Mouse (Mus musculus) embryonic facial prominence, embryonic 15.5 days (tissue): ENCODE results near the gene Ctnnb1. TPM values are rescaled to one million over a fixed set of nuclear protein-coding genes. Genes with fewer than 3 reads are reported as not detected.

Source experiments
- ATAC-seq: fragments of 200-750 bp; cut with Nextera tagmentation; 2 replicates; pipeline ENCODE4 v1.8.0; 2017; ENCODE audit warnings: low read depth, moderate TSS enrichment; ENCODE audit not compliant: insufficient number of reproducible peaks, low FRiP score, low TSS enrichment
- H3K27ac ChIP-seq: fragments of 300-500 bp; sonication (generic); replicated peaks from 2 replicates; pipeline ENCODE4 v1.5.1; 2015; ENCODE audit warnings: mild to moderate bottlenecking, inconsistent platforms
- H3K27me3 ChIP-seq: fragments of 300-500 bp; sonication (generic); 2 replicates; pipeline ENCODE4 v1.6.1; 2015; ENCODE audit warnings: inconsistent platforms
- H3K36me3 ChIP-seq: fragments of 300-500 bp; sonication (generic); 2 replicates; pipeline ENCODE4 v1.6.1; 2015; ENCODE audit warnings: mild to moderate bottlenecking, inconsistent platforms
- H3K4me1 ChIP-seq: fragments of 300-500 bp; sonication (generic); 2 replicates; pipeline ENCODE4 v1.6.1; 2015; ENCODE audit warnings: inconsistent platforms
- H3K4me2 ChIP-seq: fragments of 300-500 bp; sonication (generic); replicated peaks from 2 replicates; pipeline ENCODE4 v1.6.1; 2015; ENCODE audit warnings: mild to moderate bottlenecking, inconsistent platforms
- H3K4me3 ChIP-seq: fragments of 300-500 bp; sonication (generic); replicated peaks from 2 replicates; pipeline ENCODE4 v1.5.1; 2015; ENCODE audit warnings: mild to moderate bottlenecking, inconsistent platforms
- H3K9ac ChIP-seq: fragments of 300-500 bp; sonication (generic); 2 replicates; pipeline ENCODE4 v1.6.1; 2015; ENCODE audit warnings: inconsistent platforms
- H3K9me3 ChIP-seq: fragments of 300-500 bp; sonication (generic); replicated peaks from 2 replicates; pipeline ENCODE4 v1.6.1; 2016; ENCODE audit warnings: inconsistent platforms
- WGBS: fragments of 180-500 bp; shearing (Covaris S2); methylation state at CpG from one replicate; pipeline ENCODE4 v1.1.7; 2015; 5-methylcytosine and 5-hydroxymethylcytosine counted together
- polyA plus RNA-seq: library from polyadenylated mRNA; unstranded; fragments of >200 nt; fragmentation: Nextera tagmentation; extraction: Ambion mirVana; gene quantifications from 2 replicates; pipeline ENCODE4 v1.2.1, GENCODE M21; 2015

Ctnnb1 gene
- polyA plus RNA-seq = 614 and 657 TPM in 2 replicates

DNA sequence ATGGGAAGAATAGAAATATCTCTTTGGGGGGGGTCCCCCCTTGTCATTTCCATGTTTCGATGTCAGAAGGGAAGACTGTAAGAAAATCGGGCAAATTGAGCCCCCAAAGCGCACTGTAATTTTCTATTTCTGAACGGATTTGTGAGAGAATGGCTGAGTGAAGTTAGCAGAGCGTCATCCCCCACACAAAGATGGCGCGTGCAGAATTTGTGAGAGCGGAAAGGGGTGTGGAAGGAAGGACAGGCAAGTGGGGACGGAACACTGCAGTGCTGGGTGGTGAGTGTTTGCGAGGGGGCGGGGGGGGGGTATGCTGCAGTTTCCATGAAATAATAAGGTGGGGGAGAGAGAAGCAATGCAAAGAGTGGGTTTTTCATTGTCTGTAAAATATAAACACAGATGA lies at the start of gene Ctnnb1:
Gene Ctnnb1, plus strand, starts transcription at position 136 of the 400 bp plus-strand sequence.
- no peak within 1 kb of the TSS for H3K4me3 ChIP-seq
- no peak within 1 kb of the TSS for H3K27ac ChIP-seq
- no peaks in the 10 kb centered on the region for H3K36me3 ChIP-seq
- H3K27me3 ChIP-seq = no peaks in the 10 kb centered on the region
- H3K9me3 ChIP-seq = no peaks in the 10 kb centered on the region
- no peak within 1 kb of the TSS for H3K9ac ChIP-seq
- no peak within 1 kb of the TSS for H3K4me2 ChIP-seq
- H3K4me1 ChIP-seq = 0 out of 2 replicates have a peak, but pooled peaks cover 6% of the 10 kb centered on the region
- no peak for ATAC-seq
- WGBS = 71% methylated on average over 11 of the region's 11 CpGs

DNA sequence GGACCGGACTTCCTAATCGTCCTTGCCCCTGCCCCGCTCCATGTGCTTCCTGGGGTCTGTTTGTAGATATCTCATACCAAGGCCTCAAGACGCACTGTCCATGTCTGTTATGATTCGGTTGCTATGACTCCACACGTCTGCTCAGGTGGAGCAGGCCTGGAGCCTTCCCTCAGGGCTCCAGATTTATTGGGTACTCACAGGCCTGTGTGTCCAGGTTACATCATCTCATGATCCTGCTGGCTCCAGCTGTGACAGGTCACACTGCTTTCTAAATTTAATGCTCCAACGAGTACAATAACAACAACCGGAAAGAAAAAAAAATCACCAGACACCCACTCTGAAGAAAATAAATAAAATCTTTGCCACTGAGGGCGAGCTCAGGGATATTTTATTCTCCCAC lies 48.7 kb upstream of the Ctnnb1 start:
- no peaks in the 10 kb centered on the region for H3K9me3 ChIP-seq
- peaks cover 19% of the 10 kb centered on the region for H3K4me1 ChIP-seq
- no peaks in the 10 kb centered on the region for H3K36me3 ChIP-seq
- H3K4me3 ChIP-seq = no peak overlapping the region
- no peak overlapping the region for H3K9ac ChIP-seq
- H3K27ac ChIP-seq = no peak overlapping the region
- H3K4me2 ChIP-seq = no peak overlapping the region
- no peaks in the 10 kb centered on the region for H3K27me3 ChIP-seq
- 70% methylated on average over 9 of the region's 9 CpGs for WGBS
- ATAC-seq = no peak

DNA sequence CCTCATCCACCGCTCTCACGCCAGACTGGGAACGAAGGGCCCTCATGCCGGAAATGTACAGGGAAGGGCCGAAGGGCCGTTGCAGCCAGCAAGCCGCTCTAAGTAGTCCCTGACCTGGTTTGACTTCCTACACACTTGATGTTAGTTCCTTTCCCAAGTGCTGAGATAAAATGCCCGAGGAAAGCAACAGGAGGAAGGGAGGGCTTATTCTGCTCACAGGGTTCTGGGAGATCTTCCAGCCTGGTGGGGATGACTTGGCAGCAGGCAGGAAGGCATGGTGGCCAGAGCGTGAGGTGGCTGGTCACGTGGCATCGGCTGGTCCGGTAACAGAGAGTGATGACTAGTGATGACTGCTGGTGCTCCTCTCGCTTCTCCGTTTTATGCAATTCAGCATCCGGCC lies 47.9 kb upstream of the Ctnnb1 start:
- 90% methylated on average over 15 of the region's 15 CpGs for WGBS
- H3K4me3 ChIP-seq = no peak overlapping the region

DNA sequence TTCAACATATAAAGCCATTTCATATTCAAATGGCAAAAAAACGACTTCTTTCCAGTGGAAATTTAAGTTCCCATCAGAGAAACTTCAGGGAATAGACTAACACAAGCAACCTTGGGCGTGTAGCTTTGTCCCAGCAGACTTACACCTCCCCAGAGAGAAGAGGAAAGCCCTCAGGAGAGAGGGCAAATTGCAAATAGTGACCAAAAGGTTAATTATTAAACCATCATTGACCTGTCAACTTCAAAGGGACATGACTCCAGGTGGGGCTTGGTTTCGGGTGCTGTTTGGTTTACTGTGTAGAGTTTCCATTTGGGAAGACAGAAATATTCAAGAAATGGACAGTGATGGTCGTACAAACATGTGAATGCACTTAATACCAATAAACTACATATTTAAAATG lies 47.2 kb upstream of the Ctnnb1 start:
- Histone ChIP-seq H3K36me3 (no peaks in the 10 kb centered on the region), H3K9ac (no peak overlapping the region), H3K4me3 (no peak overlapping the region), H3K27ac (no peak overlapping the region), H3K4me1 (peaks cover 20% of the 10 kb centered on the region), H3K27me3 (no peaks in the 10 kb centered on the region), H3K9me3 (no peaks in the 10 kb centered on the region), H3K4me2 (no peak overlapping the region)
- ATAC-seq = no peak
- 66% methylated on average over 4 of the region's 4 CpGs for WGBS

More for the DNA sequence above, 47.9 kb upstream of the Ctnnb1 start:
- H3K9ac ChIP-seq = no peak overlapping the region
- ATAC-seq = no peak
- no peaks in the 10 kb centered on the region for H3K27me3 ChIP-seq
- H3K4me2 ChIP-seq = no peak overlapping the region
- H3K36me3 ChIP-seq = no peaks in the 10 kb centered on the region
- no peaks in the 10 kb centered on the region for H3K9me3 ChIP-seq
- H3K4me1 ChIP-seq = peaks cover 20% of the 10 kb centered on the region
- no peak overlapping the region for H3K27ac ChIP-seq

DNA sequence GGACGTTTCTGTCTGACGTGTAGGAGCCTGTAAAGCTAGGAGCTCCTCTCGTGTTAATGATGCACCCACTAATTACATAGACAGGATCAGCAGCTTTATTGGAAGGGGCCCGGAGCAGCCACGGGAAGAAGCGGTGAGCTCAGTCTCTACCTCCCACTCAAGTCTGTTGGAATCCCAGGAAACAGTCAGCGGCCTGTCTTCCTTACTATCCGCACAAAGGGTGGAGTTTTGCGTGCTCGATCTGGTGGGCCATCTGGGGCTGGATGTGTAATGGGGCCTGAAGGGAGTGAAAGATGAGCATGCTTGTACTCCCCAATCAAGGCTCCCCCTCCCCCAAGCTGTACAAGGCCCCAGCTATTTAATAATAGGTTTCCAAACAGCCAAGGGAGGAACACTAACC lies 44.3 kb upstream of the Ctnnb1 start:
- H3K27me3 ChIP-seq = no peaks in the 10 kb centered on the region
- 23% methylated on average over 10 of the region's 10 CpGs for WGBS
- ATAC-seq = peak; percentile 67; the same call in 1 of the 2 replicates
- H3K4me1 ChIP-seq = peaks cover 17% of the 10 kb centered on the region
- H3K4me3 ChIP-seq = no peak overlapping the region
- peak overlapping the region; percentile 77 for H3K27ac ChIP-seq
- no peaks in the 10 kb centered on the region for H3K36me3 ChIP-seq
- no peaks in the 10 kb centered on the region for H3K9me3 ChIP-seq
- H3K9ac ChIP-seq = no peak overlapping the region
- 0 out of 2 replicates have a peak overlapping the region, but pooled peaks have one; percentile 8 for H3K4me2 ChIP-seq

DNA sequence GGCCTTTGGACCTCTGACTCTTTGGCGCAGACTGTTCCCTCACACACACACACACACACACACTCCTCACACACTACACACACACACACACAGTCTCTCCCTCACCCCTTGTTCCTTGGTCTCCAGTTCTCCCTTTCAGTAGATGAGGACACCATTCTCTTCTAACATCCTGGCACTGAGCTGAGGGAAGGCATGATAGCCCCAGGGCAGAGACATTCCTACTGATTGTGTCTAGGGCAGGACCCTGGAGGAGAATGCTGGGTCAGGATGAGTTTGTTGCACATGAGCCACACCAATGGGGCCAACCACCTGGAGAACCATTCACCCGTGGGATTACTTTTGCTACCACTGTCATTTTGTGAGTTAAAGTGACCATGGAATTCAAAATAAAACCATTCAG lies 41.4 kb upstream of the Ctnnb1 start:
- no peak for ATAC-seq
- 94% methylated on average over 2 of the region's 2 CpGs for WGBS

DNA sequence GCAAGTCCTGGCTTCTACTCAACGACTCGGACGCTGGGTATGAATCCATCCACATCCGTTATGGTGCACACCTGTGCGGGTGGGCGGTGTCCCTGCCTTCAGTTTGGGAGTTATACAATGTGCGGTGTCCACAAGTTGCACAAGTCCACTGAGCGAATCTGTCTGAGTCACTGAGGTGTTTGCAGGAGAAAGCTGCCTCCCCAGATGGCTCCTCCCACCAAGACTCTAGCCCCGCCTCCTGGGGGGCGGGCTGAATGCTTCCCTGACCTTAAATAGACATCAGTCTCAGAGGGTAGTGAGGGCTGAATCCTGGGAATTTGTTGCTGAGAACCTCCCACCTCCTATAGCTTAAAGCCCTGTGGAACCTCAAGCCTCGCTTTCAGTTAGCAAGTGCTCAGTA lies 35.6 kb upstream of the Ctnnb1 start:
- Histone ChIP-seq H3K4me2 (no peak overlapping the region), H3K4me3 (no peak overlapping the region), H3K9me3 (no peaks in the 10 kb centered on the region), H3K9ac (no peak overlapping the region), H3K4me1 (no peaks in the 10 kb centered on the region), H3K36me3 (no peaks in the 10 kb centered on the region), H3K27ac (no peak overlapping the region), H3K27me3 (no peaks in the 10 kb centered on the region)
- 87% methylated on average over 11 of the region's 11 CpGs for WGBS
- no peak for ATAC-seq

More for the DNA sequence above, 41.4 kb upstream of the Ctnnb1 start:
- H3K4me3 ChIP-seq = no peak overlapping the region
- H3K27me3 ChIP-seq = no peaks in the 10 kb centered on the region
- H3K9ac ChIP-seq = no peak overlapping the region
- no peaks in the 10 kb centered on the region for H3K36me3 ChIP-seq
- H3K4me1 ChIP-seq = peaks cover 17% of the 10 kb centered on the region
- H3K27ac ChIP-seq = no peak overlapping the region
- H3K4me2 ChIP-seq = no peak overlapping the region
- H3K9me3 ChIP-seq = no peaks in the 10 kb centered on the region

DNA sequence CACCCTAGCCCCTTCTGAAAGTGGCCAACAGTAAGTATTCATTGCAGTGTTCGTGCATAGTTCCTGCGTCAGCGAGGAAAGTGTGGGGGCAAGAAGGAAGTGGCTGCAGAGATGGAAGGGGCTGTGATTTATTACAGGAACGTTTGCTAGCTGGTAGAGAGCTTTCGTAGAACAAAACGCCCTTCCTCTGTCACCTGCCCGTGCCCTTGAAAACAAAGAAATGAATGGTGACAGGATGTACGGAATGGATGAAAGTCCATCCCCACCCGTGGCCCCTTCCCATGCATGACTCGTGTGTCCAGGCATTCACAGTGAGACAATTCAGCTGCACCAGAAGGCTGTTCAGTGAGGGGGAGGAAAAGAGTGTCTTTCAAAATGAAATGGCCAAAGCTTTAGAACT lies 35.0 kb upstream of the Ctnnb1 start:
- Histone ChIP-seq H3K36me3 (no peaks in the 10 kb centered on the region), H3K27me3 (no peaks in the 10 kb centered on the region), H3K4me3 (no peak overlapping the region), H3K9ac (no peak overlapping the region), H3K4me1 (no peaks in the 10 kb centered on the region), H3K9me3 (no peaks in the 10 kb centered on the region), H3K4me2 (no peak overlapping the region), H3K27ac (no peak overlapping the region)
- ATAC-seq = no peak
- WGBS = 75% methylated on average over 10 of the region's 10 CpGs

DNA sequence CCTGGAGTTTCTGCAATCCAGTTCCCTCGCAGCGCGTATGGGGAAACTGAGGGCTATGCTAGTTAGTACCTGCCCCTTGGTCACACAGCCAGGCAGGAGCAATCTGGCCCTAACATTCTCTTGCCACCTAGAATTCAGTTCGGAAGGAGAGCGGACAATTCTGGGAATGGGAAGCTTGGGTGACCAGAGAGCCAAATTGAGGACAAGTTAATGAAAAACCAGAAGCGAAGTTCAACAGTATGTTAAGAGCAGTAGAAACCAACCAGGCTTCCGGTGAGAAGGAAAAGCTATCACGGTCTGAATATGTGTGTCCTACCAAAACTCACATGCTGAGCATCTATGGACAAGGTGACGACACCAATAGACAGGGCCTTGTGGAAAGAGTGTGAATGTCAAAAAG lies 34.6 kb upstream of the Ctnnb1 start:
- Histone ChIP-seq H3K9ac (no peak overlapping the region), H3K4me2 (no peak overlapping the region), H3K27ac (no peak overlapping the region), H3K4me3 (no peak overlapping the region), H3K27me3 (no peaks in the 10 kb centered on the region), H3K4me1 (no peaks in the 10 kb centered on the region), H3K36me3 (no peaks in the 10 kb centered on the region), H3K9me3 (no peaks in the 10 kb centered on the region)
- WGBS = 93% methylated on average over 9 of the region's 9 CpGs
- no peak for ATAC-seq

DNA sequence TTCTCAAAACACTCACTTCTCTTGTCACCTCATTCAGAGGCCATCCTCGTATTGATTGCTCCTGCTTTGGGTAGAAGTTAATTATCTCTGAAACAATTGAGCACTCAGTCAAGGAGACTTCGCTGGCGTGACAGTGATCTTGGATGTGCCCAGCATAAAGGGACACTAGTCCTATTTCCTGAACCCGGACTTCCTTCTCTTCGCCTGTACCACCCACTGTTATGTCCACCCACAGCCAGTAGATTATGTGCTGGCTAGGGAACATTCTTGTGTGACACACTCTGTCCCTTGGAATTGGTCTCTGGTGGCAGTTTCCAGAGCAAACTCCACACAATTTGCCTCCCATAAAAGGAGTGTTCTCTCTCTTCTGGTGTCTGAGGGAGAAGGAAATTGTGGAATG lies 32.5 kb upstream of the Ctnnb1 start:
- Histone ChIP-seq H3K4me1 (no peaks in the 10 kb centered on the region), H3K9me3 (no peaks in the 10 kb centered on the region), H3K9ac (no peak overlapping the region), H3K27ac (no peak overlapping the region), H3K4me2 (no peak overlapping the region), H3K4me3 (no peak overlapping the region), H3K27me3 (no peaks in the 10 kb centered on the region), H3K36me3 (no peaks in the 10 kb centered on the region)
- WGBS = 65% methylated on average over 5 of the region's 5 CpGs
- no peak for ATAC-seq

DNA sequence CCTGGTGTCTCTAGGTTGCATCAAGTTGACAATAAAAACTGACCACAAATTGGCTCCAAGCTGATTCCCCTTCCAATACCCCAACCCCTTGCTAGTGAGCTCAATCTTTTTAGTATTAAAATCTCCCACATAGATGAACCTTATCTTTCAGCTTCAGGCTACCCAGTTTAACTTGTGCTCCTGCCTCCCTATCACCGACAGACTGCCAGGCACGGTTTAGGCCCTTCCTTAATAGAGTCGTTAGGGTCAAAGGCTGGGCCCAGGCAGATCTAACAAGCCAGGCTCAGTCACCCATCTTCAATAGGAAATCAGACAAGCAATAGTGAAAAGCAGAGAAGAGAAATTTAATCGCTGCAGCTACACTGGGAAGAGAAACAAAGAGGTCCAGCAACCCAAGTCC lies 31.7 kb upstream of the Ctnnb1 start:
- Histone ChIP-seq H3K9me3 (no peaks in the 10 kb centered on the region), H3K36me3 (no peaks in the 10 kb centered on the region), H3K9ac (no peak overlapping the region), H3K4me1 (no peaks in the 10 kb centered on the region), H3K27ac (no peak overlapping the region), H3K4me3 (no peak overlapping the region), H3K4me2 (no peak overlapping the region), H3K27me3 (no peaks in the 10 kb centered on the region)
- no peak for ATAC-seq
- 79% methylated on average over 4 of the region's 4 CpGs for WGBS

DNA sequence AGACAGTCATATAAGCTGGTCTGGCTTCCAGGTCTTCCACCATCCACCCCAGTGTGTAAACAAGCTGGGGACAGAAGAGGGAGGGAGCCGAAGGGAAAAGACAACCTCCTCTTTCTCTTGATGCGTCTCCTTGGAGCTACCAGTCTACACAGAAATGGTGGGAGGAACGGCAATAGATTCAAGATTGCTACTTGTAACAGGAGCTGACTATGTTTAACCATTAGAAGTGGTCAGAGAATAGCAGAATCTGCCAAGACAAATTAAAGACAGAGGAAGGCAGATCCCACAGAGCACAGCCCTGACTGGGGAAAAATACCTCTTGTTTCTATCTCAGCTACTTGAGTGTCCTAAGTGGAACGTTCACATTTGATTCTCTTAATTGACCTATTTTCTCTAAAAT lies 29.2 kb upstream of the Ctnnb1 start:
- no peaks in the 10 kb centered on the region for H3K27me3 ChIP-seq
- H3K4me2 ChIP-seq = no peak overlapping the region
- no peaks in the 10 kb centered on the region for H3K4me1 ChIP-seq
- WGBS = 29% methylated on average over 4 of the region's 4 CpGs
- H3K27ac ChIP-seq = no peak overlapping the region
- H3K4me3 ChIP-seq = no peak overlapping the region
- ATAC-seq = peak; percentile 54; the same call in 1 of the 2 replicates
- H3K9ac ChIP-seq = no peak overlapping the region
- H3K9me3 ChIP-seq = no peaks in the 10 kb centered on the region
- H3K36me3 ChIP-seq = no peaks in the 10 kb centered on the region
